Mouse (Mus musculus) hindbrain, embryonic 11.5 days (tissue): ENCODE data around the gene Ksr1. TPM values are rescaled to one million over a fixed set of nuclear protein-coding genes. Genes with fewer than 3 reads are reported as not detected.

Source experiments
- polyA plus RNA-seq: library from polyadenylated mRNA; unstranded; fragments of >200 nt; fragmentation: Nextera tagmentation; extraction: Ambion mirVana; gene quantifications from 2 replicates; pipeline ENCODE4 v1.2.1, GENCODE M21; 2014

Ksr1 gene
- polyA plus RNA-seq, 1 experiment from 2014 or later, result 3.9 TPM

Other genes with a start within 250 kb of the Ksr1 start
- 0.42 and 0.80 TPM in 2 replicates for gene Nos2, start 225.6 kb downstream of the Ksr1 start, polyA plus RNA-seq
- gene Lgals9, start 161.5 kb downstream of the Ksr1 start, polyA plus RNA-seq, result 6.8 and 7.7 TPM in 2 replicates
- gene Wsb1, start 108.3 kb upstream of the Ksr1 start, polyA plus RNA-seq, result 469 and 501 TPM in 2 replicates
- gene Gm9964, start 150.5 kb upstream of the Ksr1 start, polyA plus RNA-seq, result not detected in 2 replicates
- gene Nf1, start 193.3 kb upstream of the Ksr1 start, polyA plus RNA-seq, result 10.1 and 14.9 TPM in 2 replicates